Mouse (Mus musculus) CH12.LX (cell line): ENCODE measurements around the gene Pde4b. TPM values are rescaled to one million over a fixed set of nuclear protein-coding genes. Genes with fewer than 3 reads are reported as not detected.

Experiments
- DNase-seq: peaks from one replicate; pipeline ENCODE4 v3.0.0-alpha.2; 2013; ENCODE audit errors: extremely low read depth
- H3K27ac ChIP-seq: 2 replicates; pipeline ENCODE4 v1.5.1; 2012; ENCODE audit warnings: low read depth, mild to moderate bottlenecking, control low read depth, moderate library complexity; ENCODE audit not compliant: insufficient read depth
- H3K27me3 ChIP-seq: replicated peaks from 2 replicates; pipeline ENCODE3; 2012; ENCODE audit warnings: inconsistent platforms
- H3K36me3 ChIP-seq, 2 experiments: replicated peaks in 1 of 2; 2 replicates each; pipeline versions ENCODE3 to v1.6.1; 2012; ENCODE audit warnings: inconsistent platforms in 1 of 2, low read length in 1 of 2, mild to moderate bottlenecking in 1 of 2, mixed read lengths in 1 of 2, moderate library complexity in 1 of 2; ENCODE audit not compliant: control insufficient read depth in 1 of 2, insufficient read depth in 1 of 2
- H3K4me1 ChIP-seq, 2 experiments: 2 replicates each; pipeline ENCODE4 v1.6.1; 2012; ENCODE audit warnings: inconsistent platforms in 1 of 2, moderate library complexity in 1 of 2; ENCODE audit not compliant: insufficient read depth in 2 of 2, control insufficient read depth in 1 of 2
- H3K4me2 ChIP-seq: 2 replicates; pipeline ENCODE4 v1.6.1; 2012; ENCODE audit warnings: low read depth, mild to moderate bottlenecking, control low read depth; ENCODE audit not compliant: poor library complexity, insufficient read depth, severe bottlenecking
- H3K4me3 ChIP-seq, 3 experiments: fragments of 150-350 bp in 1 of 3; sonication (generic) in 1 of 3; replicated peaks in 1 of 3; 2 replicates each; pipeline versions ENCODE3 to v1.5.1; 2011 to 2012; ENCODE audit warnings: low read depth in 2 of 3, low read length in 2 of 3, mild to moderate bottlenecking in 2 of 3, moderate library complexity in 2 of 3, control low read depth in 1 of 3, improper control_type of control experiment in 1 of 3, inconsistent platforms in 1 of 3, mixed read lengths in 1 of 3; ENCODE audit not compliant: poor library complexity in 1 of 3
- H3K79me2 ChIP-seq: replicated peaks from 2 replicates; pipeline ENCODE4 v1.6.1; 2012; ENCODE audit warnings: mild to moderate bottlenecking, moderate library complexity; ENCODE audit not compliant: control insufficient read depth, poor library complexity, insufficient read depth, severe bottlenecking; ENCODE audit errors: extremely low read depth
- H3K9ac ChIP-seq: 2 replicates; pipeline ENCODE4 v1.6.1; 2012; ENCODE audit warnings: low read depth, mild to moderate bottlenecking, control low read depth, moderate library complexity; ENCODE audit not compliant: insufficient read depth
- H3K9me3 ChIP-seq: replicated peaks from 2 replicates; pipeline ENCODE3; 2012; ENCODE audit warnings: low read length, inconsistent platforms, mixed read lengths
- BHLHE40 ChIP-seq: IDR thresholded peaks from 2 replicates; pipeline ENCODE4 v1.6.1; 2011; ENCODE audit warnings: mild to moderate bottlenecking, low read depth, low read length, improper control_type of control experiment
- CTCF ChIP-seq, 2 experiments: IDR thresholded peaks in 1 of 2; conservative IDR thresholded peaks in 1 of 2; 2 replicates each; pipeline ENCODE4 v1.5.1; 2011 to 2012; ENCODE audit warnings: low read depth in 2 of 2, low read length in 2 of 2, improper control_type of control experiment in 1 of 2, inconsistent platforms in 1 of 2, mild to moderate bottlenecking in 1 of 2, moderate library complexity in 1 of 2
- ELF1 ChIP-seq: IDR thresholded peaks from 2 replicates; pipeline ENCODE4 v1.6.1; 2014; ENCODE audit warnings: low read depth, mild to moderate bottlenecking, inconsistent platforms, low read length, improper control_type of control experiment
- GABPA ChIP-seq: IDR thresholded peaks from 2 replicates; pipeline ENCODE4 v1.6.1; 2012; ENCODE audit warnings: low read depth, low read length, improper control_type of control experiment, inconsistent platforms; ENCODE audit not compliant: insufficient replicate concordance
- HCFC1 ChIP-seq: IDR thresholded peaks from 2 replicates; pipeline ENCODE4 v1.6.1; 2012; ENCODE audit warnings: low read depth, mild to moderate bottlenecking, inconsistent platforms, low read length, improper control_type of control experiment
- JUN ChIP-seq: IDR thresholded peaks from 2 replicates; pipeline ENCODE4 v1.6.1; 2011; ENCODE audit warnings: low read depth, mild to moderate bottlenecking, low read length, improper control_type of control experiment, moderate library complexity; ENCODE audit not compliant: insufficient read depth
- JUND ChIP-seq: conservative IDR thresholded peaks from 2 replicates; pipeline ENCODE4 v1.6.1; 2011; ENCODE audit warnings: low read depth, low read length, improper control_type of control experiment
- MAFK ChIP-seq: IDR thresholded peaks from 2 replicates; pipeline ENCODE4 v1.6.1; 2011; ENCODE audit warnings: low read length, improper control_type of control experiment; ENCODE audit not compliant: insufficient replicate concordance
- MAX ChIP-seq: IDR thresholded peaks from 2 replicates; pipeline ENCODE4 v1.6.1; 2011; ENCODE audit warnings: low read length, improper control_type of control experiment
- MAZ ChIP-seq: IDR thresholded peaks from 2 replicates; pipeline ENCODE4 v1.6.1; 2012; ENCODE audit warnings: low read depth, mild to moderate bottlenecking, inconsistent platforms, low read length, improper control_type of control experiment, moderate library complexity
- MEF2A ChIP-seq: IDR thresholded peaks from 2 replicates; pipeline ENCODE4 v1.6.1; 2014; ENCODE audit warnings: low read depth, mild to moderate bottlenecking, inconsistent platforms, low read length, improper control_type of control experiment, borderline replicate concordance
- MYC ChIP-seq: IDR thresholded peaks from 2 replicates; pipeline ENCODE4 v1.6.1; 2011; ENCODE audit warnings: low read depth, mild to moderate bottlenecking, improper control_type of control experiment, low read length
- NELFE ChIP-seq: IDR thresholded peaks from 2 replicates; pipeline ENCODE4 v1.6.1; 2011; ENCODE audit warnings: low read depth, low read length, improper control_type of control experiment
- POLR2AphosphoS2 ChIP-seq: IDR thresholded peaks from 2 replicates; pipeline ENCODE4 v1.6.1; 2011; ENCODE audit warnings: low read depth, low read length, improper control_type of control experiment
- RAD21 ChIP-seq: IDR thresholded peaks from 2 replicates; pipeline ENCODE4 v1.6.1; 2011; ENCODE audit warnings: low read depth, mild to moderate bottlenecking, low read length, improper control_type of control experiment, moderate library complexity
- SIN3A ChIP-seq: IDR thresholded peaks from 2 replicates; pipeline ENCODE4 v1.6.1; 2012; ENCODE audit warnings: low read length, improper control_type of control experiment, inconsistent platforms
- UBTF ChIP-seq: IDR thresholded peaks from 2 replicates; pipeline ENCODE4 v1.6.1; 2012; ENCODE audit warnings: low read depth, mild to moderate bottlenecking, inconsistent platforms, low read length, improper control_type of control experiment, moderate library complexity
- USF1 ChIP-seq: IDR thresholded peaks from 2 replicates; pipeline ENCODE4 v1.6.1; 2014; ENCODE audit warnings: low read depth, mild to moderate bottlenecking, inconsistent platforms, low read length, improper control_type of control experiment
- USF2 ChIP-seq: conservative IDR thresholded peaks from 2 replicates; pipeline ENCODE4 v1.6.1; 2011; ENCODE audit warnings: low read depth, low read length, improper control_type of control experiment
- ZMIZ1 ChIP-seq: IDR thresholded peaks from 2 replicates; pipeline ENCODE4 v1.6.1; 2012; ENCODE audit warnings: low read depth, mild to moderate bottlenecking, inconsistent platforms, low read length, improper control_type of control experiment
- dilution Hi-C: fragments of 300-500 bp; cut with MboI; formaldehyde crosslinking; loops from 2 replicates; pipeline ENCODE4 v1.14.3; 2020; ENCODE audit warnings: low sequenced_read_pairs; ENCODE audit not compliant: extremely low pct_unique_long_range_greater_than_20kb, extremely low pct_ligation_motif_present
- in situ Hi-C: fragments of 300-500 bp; cut with MboI; formaldehyde crosslinking; loops from 3 replicates; pipeline ENCODE4 v1.14.3; 2019; ENCODE audit warnings: low sequenced_read_pairs, low pct_ligation_motif_present, low pct_unique_long_range_greater_than_20kb, mixed read lengths
- polyA plus RNA-seq: library from polyadenylated mRNA; unstranded; fragments of >175 nt; gene quantifications from 2 replicates; pipeline ENCODE4 v1.2.1, GENCODE M21; 2012; ENCODE audit warnings: low read depth; ENCODE audit not compliant: insufficient read length
- total RNA-seq, 2 experiments: library from RNA; depleted of rRNA; stranded (reverse); fragments of 300-350 nt in 1 of 2; fragments of >200 nt in 1 of 2; gene quantifications; 2 replicates each; pipeline ENCODE4 v1.2.3; 2012 to 2014

Pde4b gene
- total and polyA plus RNA-seq, 3 experiments = 9.6 to 24.2 (median 21.8) TPM

- TF ChIP-seq USF1 (no peak), BHLHE40 (no peak), GABPA (no peak), POLR2AphosphoS2 (no peak)
- TF ChIP-seq, all 38 proteins: peak for 0
These were observed 469.7 kb downstream of the Pde4b start for GRCm38 (mm10) chr4:102557006-102557405.

GRCm38 (mm10) chr4:102557508-102558220, 470.3 kb downstream of the Pde4b start:
- in situ Hi-C loops = no loop called here
- Histone ChIP-seq H3K36me3 (no peaks in the 10 kb centered on the region), H3K9me3 (no peaks in the 10 kb centered on the region), H3K9ac (no peak overlapping the region), H3K27me3 (no peaks in the 10 kb centered on the region), H3K4me3 (no peak overlapping the region), H3K4me2 (no peak overlapping the region), H3K4me1 (peaks cover 6% of the 10 kb centered on the region in 2 experiments; a peak in 3 of 4 replicates)
- TF ChIP-seq CTCF (conservative IDR thresholded peaks at IDR 0.05 in 1 of 2, IDR thresholded peaks at IDR 0.05 in 1 of 2; ENCODE audit: low read depth in 2 of 2, low read length in 2 of 2) (no peak), JUND (no peak), MAZ (no peak), MEF2A (no peak)
- TF ChIP-seq, all 38 proteins: peak for 0
- dilution Hi-C loops = no loop called here
- H3K27ac ChIP-seq = no peak overlapping the region
- H3K79me2 ChIP-seq = no peaks in the 10 kb centered on the region
- DNase-seq = no peak

More at GRCm38 (mm10) chr4:102557006-102557405, 469.7 kb downstream of the Pde4b start:
- no peak for DNase-seq
- Histone ChIP-seq H3K79me2 (no peaks in the 10 kb centered on the region), H3K4me3 (no peak overlapping the region), H3K9ac (no peak overlapping the region), H3K9me3 (no peaks in the 10 kb centered on the region), H3K27ac (no peak overlapping the region), H3K36me3 (no peaks in the 10 kb centered on the region), H3K4me1 (peaks cover 6% of the 10 kb centered on the region in 2 experiments; a peak in 3 of 4 replicates), H3K4me2 (no peak overlapping the region), H3K27me3 (no peaks in the 10 kb centered on the region)
- in situ Hi-C loops = no loop called here
- dilution Hi-C loops = no loop called here

DNA sequence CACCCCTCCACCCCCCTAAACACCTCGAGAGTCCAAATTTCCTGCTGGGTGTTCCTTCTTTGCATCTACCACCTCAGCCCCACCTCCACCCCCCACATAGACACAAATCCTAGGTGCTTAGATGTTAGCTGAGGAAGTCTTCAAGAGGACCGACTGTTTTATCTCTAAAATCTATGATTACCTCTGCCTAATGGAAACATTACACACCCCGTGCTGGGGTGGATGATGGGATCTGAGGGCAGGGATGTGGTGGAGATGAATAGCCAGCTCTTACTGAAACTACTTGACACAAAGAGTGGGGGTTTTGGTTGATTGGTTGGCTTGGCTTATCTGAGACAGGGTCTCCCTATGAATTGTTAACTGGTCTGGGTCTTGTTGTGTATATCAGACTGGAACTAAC, 471.0 kb downstream of the Pde4b start:
- Histone ChIP-seq H3K4me3 (no peak overlapping the region), H3K79me2 (no peaks in the 10 kb centered on the region), H3K27ac (no peak overlapping the region), H3K27me3 (no peaks in the 10 kb centered on the region), H3K4me2 (no peak overlapping the region), H3K36me3 (no peaks in the 10 kb centered on the region), H3K9me3 (no peaks in the 10 kb centered on the region), H3K9ac (no peak overlapping the region), H3K4me1 (peaks cover 6 to 10% of the 10 kb centered on the region in 2 experiments)
- no peak for DNase-seq
- dilution Hi-C loops = no loop called here
- in situ Hi-C loops = no loop called here
- TF ChIP-seq CTCF (conservative IDR thresholded peaks at IDR 0.05 in 1 of 2, IDR thresholded peaks at IDR 0.05 in 1 of 2; ENCODE audit: low read depth in 2 of 2, low read length in 2 of 2) (no peak), NELFE (no peak), ZMIZ1 (no peak), HCFC1 (no peak), SIN3A (no peak), MEF2A (no peak), RAD21 (no peak), JUN (no peak), USF2 (no peak), UBTF (no peak), MAX (no peak), MAFK (no peak), MYC (no peak), ELF1 (no peak), USF1 (no peak), MAZ (no peak)
